Mouse (Mus musculus) gastrocnemius, postnatal 25 days (tissue): ENCODE data around the gene Cabp7. TPM values are rescaled to one million over a fixed set of nuclear protein-coding genes. Genes with fewer than 3 reads are reported as not detected.
A peak's percentile ranks its signal among the peaks of the same experiment; 100 is the strongest.

Source experiments
- DNase-seq: peaks from one replicate; pipeline ENCODE4 v3.0.0; 2022
- total RNA-seq, 2 experiments: library from RNA; stranded (reverse); gene quantifications; 1 replicate in 1 of 2; 2 replicates in 1 of 2; pipeline ENCODE4 v1.2.3; 2021

The Cabp7 gene
- total RNA-seq, 2 experiments from 2014 or later = 0.64 to 0.80 TPM

- peak; percentile 84 for DNase-seq
Observed at GRCm38 (mm10) chr11:4704072-4704964, 42.3 kb downstream of the Cabp7 start, which contains the start of the genes Uqcr10 and Zmat5. TSS of gene Uqcr10 (minus strand) at chr11:4704342. TSS of gene Zmat5 (plus strand) at chr11:4704678.

DNA sequence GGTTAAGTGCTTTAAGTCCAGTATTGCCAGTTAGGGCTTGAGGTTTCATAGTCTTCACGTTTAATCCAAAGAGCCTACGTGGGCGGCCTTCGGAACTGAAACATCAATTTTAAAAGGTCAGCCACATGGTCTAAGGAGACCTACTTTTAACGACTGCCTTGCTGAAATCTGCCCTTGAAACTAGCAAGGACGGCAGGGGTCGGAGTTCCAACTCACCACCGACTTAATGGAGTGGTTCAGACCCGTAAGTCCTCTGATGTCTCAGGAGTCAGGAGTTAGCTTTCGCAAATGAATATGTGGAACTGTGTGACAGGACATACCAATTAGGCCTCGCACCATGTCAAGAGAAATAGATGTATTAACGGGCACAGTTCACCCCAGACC, 42.9 kb downstream of the Cabp7 start:
- DNase-seq = no peak

- no peak for DNase-seq
Observed at GRCm38 (mm10) chr11:4700726-4701125, 45.9 kb downstream of the Cabp7 start.

GRCm38 (mm10) chr11:4697043-4697983, 49.3 kb downstream of the Cabp7 start:
- peak; percentile 37 for DNase-seq

- DNase-seq = no peak
Observed at GRCm38 (mm10) chr11:4692162-4692561, 54.4 kb downstream of the Cabp7 start.

- no peak for DNase-seq
Observed at GRCm38 (mm10) chr11:4691213-4691612, 55.4 kb downstream of the Cabp7 start.

DNA sequence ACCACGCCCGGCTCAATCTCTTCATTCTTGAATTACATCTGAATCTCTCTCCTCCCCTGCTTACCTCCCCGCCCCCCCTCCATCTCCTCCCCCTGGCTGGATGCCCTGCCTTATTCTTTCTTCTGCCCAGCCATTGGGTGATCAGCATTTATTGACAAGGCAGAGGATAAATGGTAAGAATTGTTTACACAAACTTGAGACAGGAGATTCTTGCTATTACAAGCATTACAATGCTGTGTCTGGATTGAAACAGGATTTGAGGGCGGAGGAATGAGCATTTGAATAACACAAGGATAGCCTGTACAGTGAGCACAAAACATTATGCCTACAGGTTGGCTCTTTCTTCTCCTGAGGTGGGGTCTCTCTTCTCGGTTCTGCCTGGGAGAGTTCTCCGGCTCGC, 56.2 kb downstream of the Cabp7 start:
- no peak for DNase-seq

- DNase-seq = no peak
Observed at GRCm38 (mm10) chr11:4688632-4689380, 57.8 kb downstream of the Cabp7 start.

DNA sequence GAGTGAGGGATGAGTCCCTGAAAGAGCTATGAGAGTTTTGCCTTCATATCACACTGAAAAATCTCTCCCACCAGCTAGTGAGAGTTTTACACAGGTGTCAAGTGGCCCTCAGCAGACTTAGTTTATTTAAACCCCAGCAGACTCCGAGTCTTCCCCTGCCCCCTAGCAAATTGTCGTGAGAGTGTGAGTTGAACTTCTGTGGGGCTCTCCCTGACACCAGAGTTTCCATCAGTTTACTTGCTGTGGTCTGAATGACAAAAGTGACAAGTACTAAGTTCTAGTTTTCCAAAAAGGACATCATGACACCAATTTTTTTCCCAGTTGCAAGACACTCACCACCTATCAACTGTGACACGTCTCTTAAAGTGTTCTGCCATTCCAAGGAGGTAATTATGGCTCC, 58.7 kb downstream of the Cabp7 start:
- DNase-seq = no peak

- no peak for DNase-seq
Observed at GRCm38 (mm10) chr11:4687027-4687426, 59.6 kb downstream of the Cabp7 start.

Other genes with a start within 250 kb of the Cabp7 start
- 10 to 100 TPM; 36.5 to 41.4 TPM for gene Mtmr3, start 151.9 kb downstream of the Cabp7 start, total RNA-seq
- gene Gm11032, start 126.7 kb downstream of the Cabp7 start, total RNA-seq = not detected
- gene Ascc2, start 109.0 kb downstream of the Cabp7 start, total RNA-seq = 10 to 100 TPM; 14.2 to 14.7 TPM
- 1,000 to 10,000 TPM in 1 of 2 experiments, 100 to 1,000 TPM in 1; 996 to 1,016 TPM for gene Uqcr10, start 42.4 kb downstream of the Cabp7 start, total RNA-seq
- gene Zmat5, start 42.1 kb downstream of the Cabp7 start, total RNA-seq = 10 to 100 TPM; 20.4 to 20.9 TPM
- 10 to 100 TPM; 42.0 to 46.6 TPM for gene Nf2, start 102.8 kb upstream of the Cabp7 start, total RNA-seq
- 1 to 10 TPM in 1 of 2 experiments, under 1 TPM in 1; 0.64 to 1.1 TPM for gene Nipsnap1, start 127.2 kb upstream of the Cabp7 start, total RNA-seq
- 10 to 100 TPM; 11.7 to 14.5 TPM for gene Thoc5, start 148.5 kb upstream of the Cabp7 start, total RNA-seq
- not detected for gene Nefh, start 201.3 kb upstream of the Cabp7 start, total RNA-seq
- gene Ap1b1, start 240.0 kb upstream of the Cabp7 start, total RNA-seq = 10 to 100 TPM; 31.0 to 36.4 TPM